ENCODE assay signal across 9 mouse cellular contexts in the genomic region with DNA sequence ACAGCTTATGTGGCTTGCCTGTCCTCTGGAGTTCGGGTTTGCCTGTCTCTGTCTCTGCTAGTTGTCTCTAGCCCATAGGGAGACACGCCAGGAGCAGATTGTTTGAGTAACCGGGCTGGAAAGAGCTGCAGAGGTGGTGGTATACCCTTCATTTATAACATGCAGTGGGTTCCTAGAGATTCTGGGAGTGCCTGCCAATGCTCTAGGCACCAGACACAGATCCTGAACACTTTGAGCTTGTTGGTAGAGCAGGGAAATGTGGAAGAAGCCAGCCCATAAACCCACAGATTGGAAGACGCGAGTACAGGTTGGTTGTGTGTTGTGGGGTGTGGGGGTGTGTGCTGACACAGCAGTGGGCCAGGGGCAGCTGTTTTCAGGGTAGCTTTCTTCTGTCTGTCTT.
"Had no signal": no experiment of that assay in that cellular context is flagged by ENCODE, and none has a peak within 500 bp of the region (broad histone marks: within the 10 kb centered on the region; RNA-seq: fewer than 3 reads in every experiment).

No protein-coding gene starts in this region.

- H3K4me3 ChIP-seq: limb, embryonic 12.5 days; liver, embryonic 13.5 days; lung, embryonic 15.5 days had no signal

- H3K27me3 ChIP-seq: liver, embryonic 13.5 days; lung, embryonic 15.5 days had no signal

- H3K9ac ChIP-seq: liver, embryonic 13.5 days; liver, postnatal 0 days; lung, embryonic 15.5 days had no signal

- H3K4me1 ChIP-seq: liver, embryonic 13.5 days; lung, embryonic 15.5 days had no signal

- H3K4me2 ChIP-seq: liver, embryonic 13.5 days; midbrain, embryonic 11.5 days had no signal

- H3K36me3 ChIP-seq: limb, embryonic 12.5 days; liver, embryonic 13.5 days; lung, embryonic 15.5 days had no signal

- H3K9me3 ChIP-seq: limb, embryonic 12.5 days; liver, embryonic 13.5 days; lung, embryonic 15.5 days had no signal

- DNase-seq: right cerebral cortex, postnatal 14 days had no signal

- H3K27ac ChIP-seq: kidney, postnatal 0 days; limb, embryonic 12.5 days; liver, embryonic 13.5 days; lung, embryonic 15.5 days; macrophage; stomach, postnatal 0 days had no signal

- ATAC-seq: liver, postnatal 0 days had no signal
